Mouse (Mus musculus): Measurements from ENCODE around the gene Ptpro.

The Ptpro gene

GRCm38 (mm10) chr6:137497208-137497835, 245.2 kb downstream of the Ptpro start:
- no peak for DNase-seq (ENCODE audit: low spot score in 2 of 2)

- DNase-seq (ENCODE audit: low spot score in 2 of 2), result peak; percentile 17 to 24
These were observed 246.7 kb downstream of the Ptpro start for GRCm38 (mm10) chr6:137498781-137499180.

GRCm38 (mm10) chr6:137503009-137503408, 250.9 kb downstream of the Ptpro start:
- DNase-seq (ENCODE audit: low spot score in 2 of 2), result no peak

- DNase-seq (ENCODE audit: low spot score in 2 of 2), result no peak
These were observed 251.3 kb downstream of the Ptpro start for GRCm38 (mm10) chr6:137503462-137503861.

- no peak for DNase-seq (ENCODE audit: low spot score in 2 of 2)
These were observed 251.9 kb downstream of the Ptpro start for GRCm38 (mm10) chr6:137504052-137504451.

- DNase-seq (ENCODE audit: low spot score in 2 of 2), result no peak
These were observed 253.6 kb downstream of the Ptpro start for GRCm38 (mm10) chr6:137505555-137506227.

GRCm38 (mm10) chr6:137506563-137506962, 254.4 kb downstream of the Ptpro start:
- DNase-seq (ENCODE audit: low spot score in 2 of 2), result no peak

GRCm38 (mm10) chr6:137508936-137509335, 256.8 kb downstream of the Ptpro start:
- no peak for DNase-seq (ENCODE audit: low spot score in 2 of 2)

GRCm38 (mm10) chr6:137509341-137510045, 257.4 kb downstream of the Ptpro start:
- DNase-seq (ENCODE audit: low spot score in 2 of 2), result no peak

GRCm38 (mm10) chr6:137512753-137513152, 260.6 kb downstream of the Ptpro start:
- DNase-seq (ENCODE audit: low spot score in 2 of 2), result no peak

Measured in heart, adult 9 months (tissue).